Mouse (Mus musculus): ENCODE data around the gene Pfn3. TPM values are rescaled to one million over a fixed set of nuclear protein-coding genes. Genes with fewer than 3 reads are reported as not detected.

Pfn3 gene
- polyA plus RNA-seq, 1 experiment from 2014 or later: not detected

DNA sequence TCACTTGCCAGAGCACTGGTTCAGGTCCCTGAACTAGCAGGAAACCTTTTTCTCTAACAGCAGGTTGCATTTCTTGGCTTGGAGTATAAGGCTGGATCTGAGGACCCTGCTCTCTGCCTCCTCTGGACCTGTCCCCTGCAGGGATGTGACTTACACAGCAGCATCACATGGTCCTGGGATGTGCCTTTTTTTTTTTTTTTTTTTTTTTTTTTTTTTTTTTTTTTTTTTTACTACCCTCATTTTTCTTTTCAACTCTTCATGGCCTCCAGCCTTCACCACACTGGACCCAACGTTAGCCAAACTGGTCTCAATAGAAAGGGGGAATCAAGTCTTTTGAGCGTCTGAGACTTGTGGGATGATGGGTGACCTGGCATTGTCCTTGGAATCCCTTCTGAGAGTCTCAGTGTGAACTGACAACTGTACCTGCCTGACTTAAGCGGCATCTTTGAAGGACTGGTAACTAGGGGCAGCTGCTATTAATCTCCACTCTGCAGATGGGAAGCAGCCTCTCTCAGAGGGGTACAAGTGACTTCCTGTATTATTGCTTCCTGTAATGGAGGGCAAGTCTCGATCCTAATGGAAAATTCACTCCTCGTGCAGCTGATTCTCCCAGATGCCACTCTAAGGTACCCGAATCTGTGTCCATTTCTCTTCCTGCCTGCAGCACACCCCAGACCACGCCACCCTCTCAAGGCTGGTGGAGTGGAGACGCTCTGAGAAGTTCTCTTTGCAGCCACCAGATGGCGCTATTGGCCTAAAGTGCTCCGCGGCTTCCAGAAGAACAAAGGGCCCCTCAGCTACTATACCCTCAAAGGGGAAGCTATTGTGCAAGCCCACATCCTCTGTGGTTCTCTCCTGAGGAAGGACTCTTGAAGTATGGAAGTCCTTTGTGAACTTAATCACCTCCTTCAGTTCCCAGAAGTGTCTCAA, 9.9 kb downstream of the Pfn3 start:
- Histone ChIP-seq H3K27ac (0 out of 2 replicates have a peak overlapping the region, but pooled peaks have one; percentile 7), H3K9ac (no peak overlapping the region)
- 7% methylated on average over 11 of the region's 11 CpGs for WGBS

DNA sequence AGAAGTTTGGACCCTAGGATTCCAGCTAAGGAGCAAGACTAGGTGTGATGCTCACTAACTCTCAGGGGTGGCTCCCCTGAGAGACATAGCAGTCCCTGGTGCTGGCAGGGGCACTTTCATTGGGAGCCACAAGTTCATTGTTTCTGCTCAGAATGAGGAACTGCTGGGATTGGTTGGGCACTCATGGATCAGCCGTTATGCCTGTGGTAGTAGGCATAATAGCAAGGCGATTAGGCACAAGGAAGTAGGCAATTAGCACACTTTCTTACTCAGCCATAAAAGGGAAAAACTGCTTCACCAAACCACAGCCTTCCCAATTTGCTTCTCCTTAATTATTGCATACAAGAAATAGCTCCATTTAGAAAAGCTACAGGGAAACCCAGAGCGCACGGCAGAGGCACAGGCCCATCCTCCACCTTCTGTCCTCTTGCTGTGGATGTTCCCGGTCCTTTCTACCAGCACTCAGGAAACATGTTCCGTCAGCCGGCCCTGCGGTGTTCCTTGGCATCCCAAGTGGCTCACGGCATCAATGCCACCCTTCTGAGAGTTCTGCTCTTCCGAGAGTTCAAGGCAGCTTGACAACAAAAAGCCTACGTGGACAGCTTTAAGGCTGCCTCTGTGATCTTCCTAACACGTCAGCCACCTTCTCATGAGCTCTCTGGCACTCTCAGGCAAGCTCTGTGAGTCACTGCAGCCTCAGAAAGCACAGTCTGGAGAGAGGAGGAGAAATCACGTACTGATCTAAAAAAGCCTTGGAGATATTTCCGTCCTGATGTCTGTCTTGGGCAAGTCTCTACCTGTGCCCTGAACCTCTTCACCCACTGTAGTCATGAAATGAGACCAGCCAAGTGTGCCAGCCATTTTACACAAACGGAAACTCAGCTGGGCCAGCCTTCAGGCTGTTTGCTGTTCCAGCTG, 10.8 kb downstream of the Pfn3 start:
- Histone ChIP-seq H3K9me3 (no peaks in the 10 kb centered on the region), H3K27ac (0 out of 2 replicates have a peak overlapping the region, but pooled peaks have one; percentile 7), H3K36me3 (no peaks in the 10 kb centered on the region), H3K9ac (no peak overlapping the region), H3K4me3 (no peak overlapping the region), H3K4me1 (peaks cover 10% of the 10 kb centered on the region), H3K27me3 (peaks cover 9% of the 10 kb centered on the region; the same call in 1 of the 2 replicates), H3K4me2 (no peak overlapping the region)
- ATAC-seq (ENCODE audit: insufficient number of reproducible peaks, low FRiP score, low TSS enrichment, low read depth): no peak
- 60% methylated on average over 15 of the region's 15 CpGs for WGBS

More for the DNA sequence above, 9.9 kb downstream of the Pfn3 start:
- Histone ChIP-seq H3K27me3 (peaks cover 9% of the 10 kb centered on the region; the same call in 1 of the 2 replicates), H3K4me2 (peak overlapping the region; percentile 26; the same call in 1 of the 2 replicates), H3K4me3 (no peak overlapping the region), H3K4me1 (peaks cover 10% of the 10 kb centered on the region), H3K9me3 (no peaks in the 10 kb centered on the region), H3K36me3 (no peaks in the 10 kb centered on the region)
- peak; percentile 70 for ATAC-seq (ENCODE audit: insufficient number of reproducible peaks, low FRiP score, low TSS enrichment, low read depth)

DNA sequence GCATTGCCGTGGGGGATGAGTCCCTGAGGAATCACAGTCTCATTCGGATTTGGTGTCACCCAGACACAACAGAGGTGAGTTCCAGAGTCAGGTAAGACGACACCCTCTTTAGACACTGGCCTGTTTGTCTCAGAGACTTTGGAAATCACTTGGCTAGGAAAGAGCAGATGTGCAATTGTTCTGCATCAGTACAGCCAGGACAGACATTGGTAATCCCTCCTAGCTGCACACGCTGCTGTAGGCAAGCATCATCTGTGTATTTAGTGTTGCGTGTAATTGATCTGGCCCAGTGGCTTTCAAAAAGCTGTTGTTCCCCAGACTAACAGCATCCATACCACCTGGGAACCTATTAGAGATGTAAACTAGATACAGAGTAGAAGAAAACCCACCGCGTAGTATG, 11.8 kb downstream of the Pfn3 start:
- H3K36me3 ChIP-seq: no peaks in the 10 kb centered on the region
- peaks cover 9% of the 10 kb centered on the region; the same call in 1 of the 2 replicates for H3K27me3 ChIP-seq
- H3K4me2 ChIP-seq: no peak overlapping the region
- H3K27ac ChIP-seq: no peak overlapping the region
- no peak for ATAC-seq (ENCODE audit: insufficient number of reproducible peaks, low FRiP score, low TSS enrichment, low read depth)
- 76% methylated on average over 7 of the region's 7 CpGs for WGBS
- no peak overlapping the region for H3K9ac ChIP-seq
- no peaks in the 10 kb centered on the region for H3K9me3 ChIP-seq
- H3K4me1 ChIP-seq: peaks cover 10% of the 10 kb centered on the region
- H3K4me3 ChIP-seq: no peak overlapping the region

DNA sequence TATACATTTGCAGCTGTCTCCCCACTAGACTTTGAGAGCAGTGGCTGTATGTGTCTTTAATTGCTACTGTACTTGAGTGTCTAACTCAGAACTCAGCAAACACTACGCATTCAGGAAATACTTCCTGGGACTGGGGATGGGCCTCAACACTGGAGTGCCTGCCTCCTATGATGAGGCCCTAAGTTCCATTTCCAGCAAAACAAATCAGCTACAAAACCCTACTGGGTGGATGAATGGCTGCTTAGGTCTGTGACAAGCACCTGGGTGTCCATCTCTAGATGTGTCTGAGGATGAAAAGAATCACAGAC, 15.0 kb downstream of the Pfn3 start:
- ATAC-seq (ENCODE audit: insufficient number of reproducible peaks, low FRiP score, low TSS enrichment, low read depth): no peak
- Histone ChIP-seq H3K4me3 (no peak overlapping the region), H3K27ac (no peak overlapping the region), H3K4me1 (0 out of 2 replicates have a peak, but pooled peaks cover under 1% of the 10 kb centered on the region), H3K9me3 (no peaks in the 10 kb centered on the region), H3K36me3 (no peaks in the 10 kb centered on the region), H3K9ac (no peak overlapping the region), H3K27me3 (peaks cover 9% of the 10 kb centered on the region), H3K4me2 (no peak overlapping the region)
- 79% methylated on average over 1 of the region's 1 CpGs for WGBS

DNA sequence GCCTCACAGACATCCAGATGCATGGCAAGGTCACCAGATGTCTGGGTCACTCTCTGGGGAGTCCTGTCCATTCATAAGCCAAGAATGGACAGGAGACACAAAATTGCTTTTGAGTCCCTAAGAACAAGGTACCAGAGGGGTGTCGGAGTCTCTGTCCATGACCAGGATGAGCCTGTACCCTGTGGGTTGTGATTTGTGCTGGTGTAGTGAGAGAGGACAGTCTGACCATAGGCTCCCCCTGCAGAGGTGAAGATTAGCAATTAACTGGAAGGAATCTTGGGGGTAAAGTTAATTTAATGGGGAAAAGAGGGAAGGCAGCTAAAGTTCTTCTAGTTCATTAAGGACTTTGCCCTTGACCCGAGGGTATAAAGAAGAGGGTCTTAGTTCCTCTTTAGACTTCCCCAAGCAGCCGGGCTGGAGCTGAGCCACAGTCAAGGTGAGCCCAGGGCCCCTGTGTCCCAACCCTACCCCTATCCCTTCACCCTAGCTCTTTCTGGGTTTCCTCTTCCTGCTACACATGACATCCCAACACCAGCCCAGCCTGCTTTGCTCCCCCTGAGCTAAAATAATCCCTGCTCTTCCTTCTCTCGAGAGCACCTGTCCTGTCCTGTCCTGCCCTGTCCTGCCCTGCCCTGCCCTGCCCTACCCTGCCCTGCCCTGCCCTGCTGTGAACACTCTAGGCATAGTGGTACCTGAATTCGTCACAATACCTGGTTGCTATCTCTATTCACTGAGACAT, 15.6 kb downstream of the Pfn3 start:
- Histone ChIP-seq H3K36me3 (no peaks in the 10 kb centered on the region), H3K4me2 (no peak overlapping the region), H3K9me3 (no peaks in the 10 kb centered on the region), H3K4me3 (no peak overlapping the region), H3K27ac (no peak overlapping the region), H3K27me3 (peaks cover 9% of the 10 kb centered on the region), H3K4me1 (no peaks in the 10 kb centered on the region), H3K9ac (no peak overlapping the region)
- ATAC-seq (ENCODE audit: insufficient number of reproducible peaks, low FRiP score, low TSS enrichment, low read depth): no peak
- 62% methylated on average over 5 of the region's 5 CpGs for WGBS

DNA sequence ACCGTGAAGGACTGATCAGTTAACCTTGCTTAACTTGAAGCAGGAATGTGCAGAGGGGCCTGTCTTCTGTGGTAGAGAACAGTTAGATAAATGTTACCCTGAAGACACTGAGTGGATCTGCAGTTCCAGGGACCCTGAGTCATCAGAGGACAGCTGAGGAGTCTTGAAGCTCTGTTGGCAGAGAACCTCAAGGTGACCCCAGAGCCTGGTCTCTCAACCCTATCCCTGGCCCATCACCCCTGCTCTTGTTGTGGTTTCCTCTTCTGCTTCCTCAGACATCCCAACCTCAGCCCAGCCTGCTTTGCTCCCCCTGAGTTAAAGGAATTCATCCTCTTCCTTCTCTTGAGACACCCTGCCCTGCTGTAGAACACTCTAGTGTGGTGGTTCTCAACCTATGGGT, 16.9 kb downstream of the Pfn3 start, which contains the start of gene Slc34a1:
Slc34a1 (plus strand) TSS at position 100 of the 400 bp plus-strand sequence.
- WGBS: 83% methylated on average over 1 of the region's 1 CpGs
- no peaks in the 10 kb centered on the region for H3K36me3 ChIP-seq
- no peak within 1 kb of the TSS for H3K9ac ChIP-seq
- no peak for ATAC-seq (ENCODE audit: insufficient number of reproducible peaks, low FRiP score, low TSS enrichment, low read depth)
- no peak within 1 kb of the TSS for H3K4me3 ChIP-seq
- no peaks in the 10 kb centered on the region for H3K9me3 ChIP-seq
- H3K4me2 ChIP-seq: no peak within 1 kb of the TSS
- H3K27me3 ChIP-seq: peaks cover 3% of the 10 kb centered on the region; the same call in 1 of the 2 replicates
- no peak within 1 kb of the TSS for H3K27ac ChIP-seq
- H3K4me1 ChIP-seq: no peaks in the 10 kb centered on the region

DNA sequence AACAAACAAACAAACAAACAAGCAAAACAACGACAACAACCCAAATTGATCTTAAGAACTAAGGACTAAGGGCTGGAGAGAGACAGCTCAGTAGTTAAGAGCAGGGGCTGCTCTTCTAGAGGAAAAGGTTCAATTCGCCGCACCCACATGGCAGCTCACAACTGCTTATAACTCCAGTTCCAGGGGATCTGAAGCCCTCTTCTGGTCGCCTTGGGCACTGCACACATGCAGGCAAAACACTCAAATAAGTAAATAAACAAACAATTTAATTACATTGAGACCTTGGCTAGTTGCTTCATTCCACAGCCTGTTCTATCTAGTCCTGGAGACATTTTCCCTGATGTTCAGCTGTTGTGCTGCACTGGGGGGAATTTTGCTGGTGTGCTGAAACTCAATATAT, 22.1 kb downstream of the Pfn3 start:
- WGBS: 66% methylated on average over 4 of the region's 4 CpGs
- ATAC-seq (ENCODE audit: insufficient number of reproducible peaks, low FRiP score, low TSS enrichment, low read depth): no peak
- no peaks in the 10 kb centered on the region for H3K4me1 ChIP-seq

DNA sequence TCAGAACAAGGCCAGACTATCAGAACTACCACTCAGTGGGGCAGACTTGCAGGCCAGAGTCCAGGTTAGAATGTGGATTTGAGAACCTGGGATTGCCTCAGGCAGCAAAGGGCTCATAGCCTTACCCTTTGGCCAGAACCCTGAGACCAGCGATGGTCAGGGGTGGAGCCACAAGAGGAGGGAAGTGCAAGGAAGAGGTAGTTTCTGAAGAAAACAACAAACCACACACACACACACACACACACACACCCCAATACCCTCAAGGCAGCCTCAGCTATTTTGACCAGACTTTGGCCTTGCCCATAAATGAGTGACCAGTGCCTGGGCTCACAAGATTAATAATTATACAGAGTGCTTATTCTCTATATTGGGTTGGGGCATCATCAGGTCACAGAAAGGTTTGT, 23.4 kb downstream of the Pfn3 start:
- Histone ChIP-seq H3K9me3 (no peaks in the 10 kb centered on the region), H3K36me3 (no peaks in the 10 kb centered on the region), H3K9ac (no peak overlapping the region), H3K4me2 (no peak overlapping the region), H3K4me3 (no peak overlapping the region), H3K4me1 (no peaks in the 10 kb centered on the region), H3K27me3 (no peaks in the 10 kb centered on the region; the same call in 1 of the 2 replicates), H3K27ac (no peak overlapping the region)
- no peak for ATAC-seq (ENCODE audit: insufficient number of reproducible peaks, low FRiP score, low TSS enrichment, low read depth)
- 75% methylated on average over 1 of the region's 1 CpGs for WGBS

More for the DNA sequence above, 22.1 kb downstream of the Pfn3 start:
- Histone ChIP-seq H3K9ac (no peak overlapping the region), H3K36me3 (no peaks in the 10 kb centered on the region), H3K27me3 (no peaks in the 10 kb centered on the region; the same call in 1 of the 2 replicates), H3K27ac (no peak overlapping the region), H3K9me3 (no peaks in the 10 kb centered on the region), H3K4me3 (no peak overlapping the region), H3K4me2 (no peak overlapping the region)

DNA sequence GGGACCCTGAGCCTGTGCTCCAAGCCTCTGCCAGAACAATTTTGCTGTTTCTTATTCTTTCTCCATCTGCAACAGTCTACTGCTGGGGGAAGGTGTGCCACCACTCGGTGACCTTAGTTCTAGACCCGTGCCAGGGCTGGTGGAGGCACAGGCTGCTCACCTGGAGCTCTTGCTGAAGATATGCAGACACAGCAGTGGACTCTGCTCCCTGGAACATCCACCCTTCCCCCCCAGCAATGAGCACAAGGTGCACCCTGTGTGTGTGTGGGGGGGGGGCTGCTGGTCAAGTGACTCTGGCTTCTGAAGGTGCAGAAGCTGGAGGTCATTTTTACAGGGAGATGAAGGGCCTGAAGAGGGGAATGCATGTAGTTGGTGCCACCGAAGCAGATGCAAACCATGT, 24.4 kb downstream of the Pfn3 start:
- Histone ChIP-seq H3K4me1 (no peaks in the 10 kb centered on the region), H3K4me2 (no peak overlapping the region), H3K9me3 (no peaks in the 10 kb centered on the region), H3K4me3 (no peak overlapping the region), H3K27me3 (no peaks in the 10 kb centered on the region), H3K36me3 (no peaks in the 10 kb centered on the region), H3K27ac (no peak overlapping the region), H3K9ac (no peak overlapping the region)
- no peak for ATAC-seq (ENCODE audit: insufficient number of reproducible peaks, low FRiP score, low TSS enrichment, low read depth)
- 78% methylated on average over 3 of the region's 3 CpGs for WGBS

DNA sequence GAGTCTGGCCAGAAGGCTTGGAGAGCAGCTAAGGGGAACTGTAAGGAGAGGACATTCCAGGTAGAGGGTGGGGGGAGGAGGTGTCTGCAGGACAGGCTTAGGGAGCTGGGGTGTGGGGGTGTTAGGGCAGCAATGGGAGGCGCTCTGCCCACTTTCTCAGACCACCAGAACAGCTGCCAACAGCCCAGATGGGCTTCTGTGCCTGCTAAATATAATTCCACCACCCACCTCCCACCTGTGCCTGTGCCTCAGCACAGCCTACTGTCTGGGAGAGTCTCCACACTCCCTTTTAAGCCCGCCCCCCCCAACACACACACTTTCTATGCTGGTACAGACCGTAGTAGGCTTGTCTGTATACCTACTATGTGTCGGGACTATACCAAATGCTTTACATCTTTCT, 33.2 kb downstream of the Pfn3 start:
- whole genome bisulfite sequencing: 78% methylated on average over 4 of the region's 4 CpGs
- no peak overlapping the region for H3K4me2 ChIP-seq
- peaks cover 9% of the 10 kb centered on the region; the same call in 1 of the 2 replicates for H3K4me1 ChIP-seq
- no peaks in the 10 kb centered on the region for H3K36me3 ChIP-seq
- peaks cover 47% of the 10 kb centered on the region for H3K27me3 ChIP-seq
- H3K4me3 ChIP-seq: no peak overlapping the region
- no peak overlapping the region for H3K9ac ChIP-seq
- no peaks in the 10 kb centered on the region for H3K9me3 ChIP-seq
- no peak overlapping the region for H3K27ac ChIP-seq
- no peak for ATAC-seq (ENCODE audit: insufficient number of reproducible peaks, low FRiP score, low TSS enrichment, low read depth)

DNA sequence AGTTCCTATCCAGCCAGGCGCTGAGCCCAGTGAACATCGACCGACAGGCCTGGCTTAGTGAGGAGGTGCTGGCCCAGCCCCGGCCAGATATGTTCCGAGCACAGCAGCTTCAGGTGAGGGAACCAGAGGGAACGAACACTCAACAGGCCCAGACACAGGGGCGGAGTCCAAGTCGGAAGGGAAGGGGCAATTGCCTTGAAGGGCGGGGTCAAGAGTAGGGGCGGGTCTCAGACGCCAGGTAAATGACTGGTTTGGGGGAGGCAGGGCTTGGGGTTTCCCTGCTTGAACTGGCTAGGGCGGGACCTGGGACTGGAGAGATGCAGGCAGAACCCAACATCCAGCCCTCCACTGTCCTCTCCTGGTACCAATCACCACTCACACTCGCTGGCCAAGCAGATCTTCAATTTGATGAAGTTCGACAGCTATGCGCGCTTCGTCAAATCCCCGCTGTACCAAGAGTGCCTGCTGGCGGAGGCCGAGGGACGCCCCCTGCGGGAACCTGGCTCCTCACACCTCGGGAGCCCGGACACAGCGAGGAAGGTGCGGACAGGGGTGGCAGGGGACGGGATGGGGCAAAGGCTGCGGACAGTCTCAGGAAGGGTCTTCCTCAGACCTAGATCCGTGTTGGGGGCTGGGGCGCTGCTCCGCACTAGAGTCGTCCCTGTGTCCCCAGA, 36.0 kb downstream of the Pfn3 start:
- peaks cover 11% of the 10 kb centered on the region; the same call in 1 of the 2 replicates for H3K4me1 ChIP-seq
- H3K27me3 ChIP-seq: peaks cover 47% of the 10 kb centered on the region
- no peak overlapping the region for H3K9ac ChIP-seq
- WGBS: 7% methylated on average over 32 of the region's 32 CpGs
- H3K36me3 ChIP-seq: no peaks in the 10 kb centered on the region
- no peak overlapping the region for H3K27ac ChIP-seq
- H3K9me3 ChIP-seq: no peaks in the 10 kb centered on the region
- peak overlapping the region; percentile 8; the same call in 1 of the 2 replicates for H3K4me3 ChIP-seq
- no peak for ATAC-seq (ENCODE audit: insufficient number of reproducible peaks, low FRiP score, low TSS enrichment, low read depth)
- peak overlapping the region; percentile 29 for H3K4me2 ChIP-seq

Measured in limb, embryonic 15.5 days (tissue).